In the genomic region with DNA sequence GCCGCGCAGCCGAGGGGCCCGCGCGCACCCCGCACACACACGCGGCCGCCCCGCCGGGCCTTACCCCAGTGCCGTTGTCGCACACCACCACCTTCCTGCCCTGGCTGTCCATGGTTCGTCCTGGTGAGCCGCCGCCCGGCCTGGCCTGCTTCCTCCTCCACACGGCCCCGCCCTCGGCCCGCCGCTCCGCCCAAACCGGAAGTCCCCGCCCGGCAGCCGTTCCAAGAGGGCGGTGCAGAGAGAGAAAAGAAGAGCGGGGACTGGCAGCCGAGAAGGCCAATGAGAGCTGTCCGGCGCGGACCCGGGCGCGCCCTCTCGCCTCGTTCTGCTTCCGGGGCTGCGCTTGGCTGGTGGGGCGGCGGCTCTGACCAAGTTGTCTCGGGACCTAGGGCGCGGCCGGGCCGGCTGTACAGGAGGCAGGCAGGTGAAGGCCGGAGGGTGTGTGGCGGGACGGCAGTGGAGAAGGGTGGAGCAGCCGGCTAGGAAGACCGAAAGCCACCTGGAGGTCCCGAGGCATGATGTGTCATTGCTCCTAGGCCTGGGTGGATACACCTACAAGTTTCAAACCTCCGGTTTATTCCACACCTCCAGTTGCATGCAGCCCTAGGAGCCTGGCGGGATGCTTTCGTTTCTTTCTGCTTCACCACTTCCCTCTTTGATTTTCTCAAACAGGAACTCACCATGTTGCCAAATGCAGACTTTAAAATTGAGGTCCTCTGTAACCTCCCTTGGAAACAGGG, we compare ENCODE assay signal across 8 mouse cellular contexts. TPM values are rescaled to one million over a fixed set of nuclear protein-coding genes. Genes with fewer than 3 reads are reported as not detected.
DNase-seq lines count a peak whose midpoint lies in the region; ATAC-seq and TF ChIP-seq lines count a peak whose summit lies in the region.

A gene (minus strand): TSS at position 173 of the 740 bp plus-strand sequence.

- no peaks in the 10 kb centered on the region for H3K9me3 ChIP-seq in G1E (replicated peaks)
- no peaks in the 10 kb centered on the region for H3K9me3 ChIP-seq in forebrain, embryonic 16.5 days (ENCODE audit: control insufficient read depth, low read length)
- no peaks in the 10 kb centered on the region for H3K9me3 ChIP-seq in lung, embryonic 14.5 days (ENCODE audit: low read depth, low read length)

- TF ChIP-seq CTCF in G1E (IDR thresholded peaks at IDR 0.05; ENCODE audit: low read depth, low read length) = no peak
- TF ChIP-seq CTCF in layer of hippocampus, adult 2 months (conservative IDR thresholded peaks at IDR 0.05) = no peak
- TF ChIP-seq CTCF in lung, embryonic 14.5 days (IDR thresholded peaks at IDR 0.05; ENCODE audit: low read depth) = no peak
- TF ChIP-seq CTCF in olfactory bulb, adult 2 months (IDR thresholded peaks at IDR 0.05; ENCODE audit: insufficient read depth, low read depth, low read length) = no peak
- TF ChIP-seq CTCF in thymus, adult 2 months (IDR thresholded peaks at IDR 0.05; ENCODE audit: borderline replicate concordance, control insufficient read depth, extremely low read depth, insufficient read depth, low read length, poor library complexity) = no peak

- ATAC-seq in G1E (ENCODE audit: extremely low read depth, insufficient number of reproducible peaks, low FRiP score, poor library complexity, severe bottlenecking) = peak; percentile 89
- peak; percentile 99 for ATAC-seq in forebrain, embryonic 16.5 days
- peak; percentile 98 for ATAC-seq in lung, embryonic 14.5 days (ENCODE audit: insufficient read depth)

- peak within 1 kb of the TSS; percentile 70 for H3K4me2 ChIP-seq in forebrain, embryonic 16.5 days (ENCODE audit: low read length)
- peak within 1 kb of the TSS; percentile 73 for H3K4me2 ChIP-seq in lung, embryonic 14.5 days

- no peaks in the 10 kb centered on the region for H3K27me3 ChIP-seq in G1E (ENCODE audit: insufficient read depth, low read length)
- H3K27me3 ChIP-seq in forebrain, embryonic 16.5 days (replicated peaks; ENCODE audit: control insufficient read depth, insufficient read depth, low read length) = no peaks in the 10 kb centered on the region
- H3K27me3 ChIP-seq in lung, embryonic 14.5 days (ENCODE audit: insufficient read depth, low read length) = no peaks in the 10 kb centered on the region
- no peaks in the 10 kb centered on the region for H3K27me3 ChIP-seq in thymus, adult 2 months (ENCODE audit: control insufficient read depth, insufficient read depth, low read length)

- H3K27ac ChIP-seq in forebrain, embryonic 16.5 days (ENCODE audit: low read length) = peak within 1 kb of the TSS; percentile 93
- peak within 1 kb of the TSS; percentile 96 for H3K27ac ChIP-seq in layer of hippocampus, adult 2 months
- H3K27ac ChIP-seq in lung, embryonic 14.5 days (ENCODE audit: low read depth) = peak within 1 kb of the TSS; percentile 94
- peak within 1 kb of the TSS; percentile 82 for H3K27ac ChIP-seq in olfactory bulb, adult 2 months (ENCODE audit: insufficient read depth, low read depth, low read length)
- H3K27ac ChIP-seq in thymus, adult 2 months (ENCODE audit: control insufficient read depth, insufficient read depth, low read length) = peak within 1 kb of the TSS; percentile 84

- peaks cover 22% of the 10 kb centered on the region for H3K4me1 ChIP-seq in G1E (ENCODE audit: insufficient read depth, low read depth, low read length)
- peaks cover 13% of the 10 kb centered on the region for H3K4me1 ChIP-seq in forebrain, embryonic 16.5 days (replicated peaks; ENCODE audit: control insufficient read depth, insufficient read depth, low read length)
- peaks cover 3% of the 10 kb centered on the region; the same call in 1 of the 2 replicates for H3K4me1 ChIP-seq in lung, embryonic 14.5 days (ENCODE audit: insufficient read depth)
- peaks cover 6% of the 10 kb centered on the region; the same call in 1 of the 2 replicates for H3K4me1 ChIP-seq in olfactory bulb, adult 2 months (ENCODE audit: control insufficient read depth, insufficient read depth, low read length)
- H3K4me1 ChIP-seq in thymus, adult 2 months (replicated peaks; ENCODE audit: control insufficient read depth, insufficient read depth, low read length) = peaks cover 9% of the 10 kb centered on the region

- H3K36me3 ChIP-seq in G1E (replicated peaks) = peaks cover 29% of the 10 kb centered on the region
- no peaks in the 10 kb centered on the region for H3K36me3 ChIP-seq in forebrain, embryonic 16.5 days (ENCODE audit: control insufficient read depth, insufficient read depth)
- peaks cover 13% of the 10 kb centered on the region; the same call in 1 of the 2 replicates for H3K36me3 ChIP-seq in lung, embryonic 14.5 days (ENCODE audit: insufficient read depth)
- no peaks in the 10 kb centered on the region for H3K36me3 ChIP-seq in thymus, adult 2 months (ENCODE audit: control insufficient read depth, insufficient read depth, low read length)

- TF ChIP-seq POLR2A in olfactory bulb, adult 2 months (IDR thresholded peaks at IDR 0.05; ENCODE audit: insufficient read depth, low read depth, low read length) = peak; percentile 82
- peak; percentile 90 for TF ChIP-seq POLR2A in thymus, adult 2 months (IDR thresholded peaks at IDR 0.05; ENCODE audit: control insufficient read depth, extremely low read depth, insufficient read depth, low read length, poor library complexity)

- under 1% methylated on average over 54 of the region's 57 CpGs for WGBS in forebrain, embryonic 16.5 days
- WGBS in lung, embryonic 14.5 days = 0% methylated on average over 47 of the region's 57 CpGs
- under 1% methylated on average over 44 of the region's 57 CpGs for WGBS in olfactory bulb, adult 2 months
- under 1% methylated on average over 56 of the region's 57 CpGs for WGBS in thymus, adult 2 months

- peak within 1 kb of the TSS; percentile 94 for H3K9ac ChIP-seq in forebrain, embryonic 16.5 days (replicated peaks; ENCODE audit: low read depth, low read length)
- peak within 1 kb of the TSS; percentile 75 for H3K9ac ChIP-seq in lung, embryonic 14.5 days

- peak; percentile 95 for DNase-seq in G1E (ENCODE audit: low spot score)
- peak; percentile 97 for DNase-seq in cerebellum, adult 18-20 months
- peak; percentile 98 to 99 for DNase-seq in heart, postnatal 36 days
- DNase-seq in layer of hippocampus, adult 2 months (ENCODE audit: low spot score in 2 of 2) = peak; percentile 95 to 96
- peak; percentile 98 for DNase-seq in lung, embryonic 14.5 days
- DNase-seq in thymus, adult 2 months = peak; percentile 98

- intact Hi-C loops in heart, postnatal 36 days (cut with DNase I) = loop anchor here (10.0 kb wide), 1 partner anchor 522 kb away; no protein-coding TSS in a partner anchor

- peak within 1 kb of the TSS; percentile 91 for H3K4me3 ChIP-seq in G1E (ENCODE audit: low read depth, low read length)
- H3K4me3 ChIP-seq in forebrain, embryonic 16.5 days (replicated peaks; ENCODE audit: low read length) = peak within 1 kb of the TSS; percentile 90
- H3K4me3 ChIP-seq in layer of hippocampus, adult 2 months = peak within 1 kb of the TSS; percentile 91
- H3K4me3 ChIP-seq in lung, embryonic 14.5 days (ENCODE audit: low read depth, low read length) = peak within 1 kb of the TSS; percentile 67
- H3K4me3 ChIP-seq in olfactory bulb, adult 2 months (ENCODE audit: insufficient read depth, low read depth, low read length) = peak within 1 kb of the TSS; percentile 95
- peak within 1 kb of the TSS; percentile 96 for H3K4me3 ChIP-seq in thymus, adult 2 months (ENCODE audit: control insufficient read depth, insufficient read depth, low read length)

RNA-seq across cellular contexts. Expression of the gene that starts here (rescaled TPM):
- total RNA-seq in G1E (2014; fragmentation: Nextera tagmentation) (213 and 217 TPM in 2 replicates), G1E (2017) (186 and 261 TPM in 2 replicates)
- polyA plus RNA-seq in G1E (2012) = 116 and 120 TPM in 2 replicates
- polyA plus RNA-seq in forebrain, embryonic 16.5 days (2015; fragmentation: Nextera tagmentation; extraction: Ambion mirVana) = 189 and 208 TPM in 2 replicates
- 10 to 100 TPM; 75.6 to 76.9 TPM for total RNA-seq in heart, postnatal 36 days (2021)
- total RNA-seq in layer of hippocampus, adult 2 months (2021) = 100 to 1,000 TPM; 330 to 344 TPM
- 65.9 and 67.4 TPM in 2 replicates for polyA plus RNA-seq in lung, embryonic 14.5 days (2014; fragmentation: Nextera tagmentation; extraction: Ambion mirVana)
- polyA plus RNA-seq in olfactory bulb, adult 2 months (2012; ENCODE audit: insufficient read depth, insufficient read length, low replicate concordance, missing spikeins) = 126 and 335 TPM in 2 replicates
- polyA plus RNA-seq in thymus, adult 2 months (2012; rRNA removed) = 40.8 and 41.7 TPM in 2 replicates

Comparison
In these comparisons a context has a peak if more than half of its experiments do, and no peak if none do; other contexts are left out.
1. Peak in every context shown above with its lines: DNase-seq, ATAC-seq, H3K4me3 ChIP-seq and H3K27ac ChIP-seq.